Mouse (Mus musculus) lung, postnatal 0 days (tissue): Measurements from ENCODE around the gene Ntrk3. TPM values are rescaled to one million over a fixed set of nuclear protein-coding genes. Genes with fewer than 3 reads are reported as not detected.

ENCODE experiments used
- ATAC-seq: fragments of 200-750 bp; cut with Nextera tagmentation; 2 replicates; pipeline ENCODE4 v1.8.0; 2017; ENCODE audit warnings: moderate library complexity
- DNase-seq: peaks from one replicate; pipeline ENCODE4 v3.0.0-alpha.2; 2016; ENCODE audit warnings: low spot score
- H3K27ac ChIP-seq: fragments of 300-500 bp; sonication (generic); 2 replicates; pipeline ENCODE4 v1.5.1; 2014; ENCODE audit warnings: antibody characterized with exemption, mild to moderate bottlenecking, low read length, mixed read lengths
- H3K27me3 ChIP-seq: fragments of 300-500 bp; sonication (generic); replicated peaks from 2 replicates; pipeline ENCODE4 v1.6.1; 2014; ENCODE audit warnings: low read length, mixed read lengths; ENCODE audit not compliant: insufficient read depth
- H3K36me3 ChIP-seq: fragments of 300-500 bp; sonication (generic); 2 replicates; pipeline ENCODE4 v1.6.1; 2014; ENCODE audit warnings: low read length, mixed read lengths; ENCODE audit not compliant: insufficient read depth
- H3K4me1 ChIP-seq: fragments of 300-500 bp; sonication (generic); 2 replicates; pipeline ENCODE4 v1.6.1; 2014; ENCODE audit warnings: antibody characterized with exemption, low read depth, low read length, mixed read lengths; ENCODE audit not compliant: insufficient read depth
- H3K4me2 ChIP-seq: fragments of 300-500 bp; sonication (generic); replicated peaks from 2 replicates; pipeline ENCODE4 v1.6.1; 2014; ENCODE audit warnings: low read depth, mild to moderate bottlenecking, low read length, moderate library complexity, mixed read lengths
- H3K4me3 ChIP-seq: fragments of 300-500 bp; sonication (generic); 2 replicates; pipeline ENCODE4 v1.5.1; 2014; ENCODE audit warnings: low read depth, low read length
- H3K9ac ChIP-seq: fragments of 300-500 bp; sonication (generic); replicated peaks from 2 replicates; pipeline ENCODE4 v1.6.1; 2014; ENCODE audit warnings: low read depth, mild to moderate bottlenecking
- H3K9me3 ChIP-seq: fragments of 300-500 bp; sonication (generic); 2 replicates; pipeline ENCODE4 v1.6.1; 2016; ENCODE audit warnings: low read length, mixed read lengths
- CTCF ChIP-seq: IDR thresholded peaks from 2 replicates; pipeline ENCODE4 v1.5.1; 2016; ENCODE audit warnings: antibody characterized with exemption, mild to moderate bottlenecking
- EP300 ChIP-seq: IDR thresholded peaks from 2 replicates; pipeline ENCODE4 v1.6.1; 2016; ENCODE audit warnings: antibody characterized with exemption, mild to moderate bottlenecking, control low read depth
- WGBS: fragments of 180-500 bp; shearing (Covaris S2); extraction: QIAGEN DNeasy Blood & Tissue Kit; methylation state at CpG from one replicate; pipeline ENCODE4 v1.1.7; 2014; 5-methylcytosine and 5-hydroxymethylcytosine counted together
- polyA plus RNA-seq: library from polyadenylated mRNA; unstranded; fragments of >200 nt; fragmentation: Nextera tagmentation; extraction: Ambion mirVana; gene quantifications from 2 replicates; pipeline ENCODE4 v1.2.1, GENCODE M21; 2015

Gene Ntrk3
- polyA plus RNA-seq, 1 experiment from 2014 or later, result 1.3 TPM

- no peak overlapping the region for H3K4me2 ChIP-seq
- DNase-seq, result no peak
- no peak for ATAC-seq
- no peak overlapping the region for H3K4me3 ChIP-seq
- no peak overlapping the region for H3K27ac ChIP-seq
- WGBS, result 63% methylated on average over 3 of the region's 3 CpGs
- TF ChIP-seq CTCF (no peak), EP300 (no peak)
- H3K36me3 ChIP-seq, result no peaks in the 10 kb centered on the region
- H3K27me3 ChIP-seq, result no peaks in the 10 kb centered on the region
- no peaks in the 10 kb centered on the region for H3K9me3 ChIP-seq
- no peaks in the 10 kb centered on the region for H3K4me1 ChIP-seq
- no peak overlapping the region for H3K9ac ChIP-seq
Observed at GRCm38 (mm10) chr7:78707122-78707521, 30.7 kb downstream of the Ntrk3 start.

GRCm38 (mm10) chr7:78702676-78703075 is 35.1 kb downstream of the Ntrk3 start:
- H3K4me3 ChIP-seq, result no peak overlapping the region
- WGBS, result 46% methylated on average over 6 of the region's 6 CpGs
- H3K27ac ChIP-seq, result no peak overlapping the region

GRCm38 (mm10) chr7:78695200-78695599 is 42.6 kb downstream of the Ntrk3 start:
- Histone ChIP-seq H3K27ac (no peak overlapping the region), H3K36me3 (no peaks in the 10 kb centered on the region), H3K27me3 (no peaks in the 10 kb centered on the region), H3K4me2 (no peak overlapping the region), H3K4me1 (no peaks in the 10 kb centered on the region), H3K9me3 (no peaks in the 10 kb centered on the region), H3K4me3 (no peak overlapping the region), H3K9ac (no peak overlapping the region)
- ATAC-seq (no peak), DNase-seq (no peak)
- 64% methylated on average over 3 of the region's 3 CpGs for WGBS
- no peak for TF ChIP-seq EP300
- TF ChIP-seq CTCF, result no peak

More at GRCm38 (mm10) chr7:78702676-78703075, 35.1 kb downstream of the Ntrk3 start:
- Histone ChIP-seq H3K4me2 (no peak overlapping the region), H3K4me1 (no peaks in the 10 kb centered on the region), H3K36me3 (no peaks in the 10 kb centered on the region), H3K27me3 (no peaks in the 10 kb centered on the region), H3K9me3 (no peaks in the 10 kb centered on the region), H3K9ac (no peak overlapping the region)
- no peak for ATAC-seq
- TF ChIP-seq EP300 (no peak), CTCF (no peak)
- no peak for DNase-seq

GRCm38 (mm10) chr7:78693148-78693547 is 44.7 kb downstream of the Ntrk3 start:
- H3K4me3 ChIP-seq, result no peak overlapping the region
- no peaks in the 10 kb centered on the region for H3K36me3 ChIP-seq
- H3K27ac ChIP-seq, result no peak overlapping the region
- H3K27me3 ChIP-seq, result no peaks in the 10 kb centered on the region
- H3K9me3 ChIP-seq, result no peaks in the 10 kb centered on the region
- DNase-seq, result no peak
- 48% methylated on average over 1 of the region's 1 CpGs for WGBS
- H3K9ac ChIP-seq, result no peak overlapping the region
- TF ChIP-seq CTCF, result no peak
- no peak for TF ChIP-seq EP300
- H3K4me2 ChIP-seq, result no peak overlapping the region
- H3K4me1 ChIP-seq, result no peaks in the 10 kb centered on the region
- ATAC-seq, result no peak

GRCm38 (mm10) chr7:78690956-78691355 is 46.9 kb downstream of the Ntrk3 start:
- no peak for TF ChIP-seq EP300
- Histone ChIP-seq H3K4me2 (no peak overlapping the region), H3K27ac (no peak overlapping the region), H3K27me3 (no peaks in the 10 kb centered on the region), H3K9ac (no peak overlapping the region), H3K4me3 (no peak overlapping the region), H3K36me3 (no peaks in the 10 kb centered on the region), H3K9me3 (no peaks in the 10 kb centered on the region), H3K4me1 (no peaks in the 10 kb centered on the region)
- ATAC-seq (no peak), DNase-seq (no peak)
- WGBS, result 42% methylated on average over 3 of the region's 3 CpGs

GRCm38 (mm10) chr7:78684943-78685342 is 52.9 kb downstream of the Ntrk3 start:
- Histone ChIP-seq H3K36me3 (no peaks in the 10 kb centered on the region), H3K9me3 (no peaks in the 10 kb centered on the region), H3K4me2 (no peak overlapping the region), H3K4me1 (no peaks in the 10 kb centered on the region), H3K27ac (no peak overlapping the region), H3K4me3 (no peak overlapping the region), H3K9ac (no peak overlapping the region), H3K27me3 (no peaks in the 10 kb centered on the region)
- ATAC-seq, result no peak
- TF ChIP-seq CTCF (no peak), EP300 (no peak)
- WGBS, result 53% methylated on average over 6 of the region's 6 CpGs
- DNase-seq, result no peak

- H3K27ac ChIP-seq, result no peak overlapping the region
- no peak for DNase-seq
- H3K9me3 ChIP-seq, result no peaks in the 10 kb centered on the region
- no peaks in the 10 kb centered on the region for H3K36me3 ChIP-seq
- H3K4me2 ChIP-seq, result no peak overlapping the region
- no peak overlapping the region for H3K9ac ChIP-seq
- no peaks in the 10 kb centered on the region for H3K27me3 ChIP-seq
- H3K4me1 ChIP-seq, result no peaks in the 10 kb centered on the region
- no peak for TF ChIP-seq EP300
- no peak for TF ChIP-seq CTCF
- 69% methylated on average over 2 of the region's 2 CpGs for WGBS
- no peak overlapping the region for H3K4me3 ChIP-seq
- no peak for ATAC-seq
Observed at GRCm38 (mm10) chr7:78680871-78681270, 56.9 kb downstream of the Ntrk3 start.
